Mouse (Mus musculus) brain, embryonic 14.5 days (tissue): ENCODE measurements around the gene Ngp.

Experiments
- CTCF ChIP-seq: fragments of 200-500 bp; IDR thresholded peaks from 2 replicates; pipeline ENCODE4 v1.5.1; 2012; ENCODE audit warnings: inconsistent platforms, mild to moderate bottlenecking, moderate library complexity, borderline replicate concordance; ENCODE audit not compliant: insufficient read depth, insufficient read length; ENCODE audit errors: extremely low read depth
- POLR2A ChIP-seq: fragments of 200-500 bp; IDR thresholded peaks from 2 replicates; pipeline ENCODE4 v1.6.1; 2012; ENCODE audit warnings: mild to moderate bottlenecking, inconsistent platforms, borderline replicate concordance; ENCODE audit not compliant: poor library complexity, insufficient read depth, insufficient read length, severe bottlenecking; ENCODE audit errors: extremely low read depth

- TF ChIP-seq CTCF (no peak), POLR2A (no peak)
Measured at GRCm38 (mm10) chr9:110452523-110452922, 33.0 kb downstream of the Ngp start.
